Mouse (Mus musculus) fibroblast of lung, adult 2 months (primary cell): ENCODE measurements around the gene Trim30c.
"Not testable (repeated sequence)": the region's sequence is repeated elsewhere in the genome, so short reads cannot be mapped to it uniquely, and the experiment has no call there.

ENCODE experiments used
- DNase-seq: peaks from one replicate; pipeline ENCODE4 v3.0.0-alpha.2; 2011; ENCODE audit warnings: low read depth

Gene Trim30c

GRCm38 (mm10) chr7:104400698-104401097 is at the start of gene Trim30c:
Trim30c (minus strand) TSS chr7:104400837.
- no peak for DNase-seq

- DNase-seq, result no peak
Observed at GRCm38 (mm10) chr7:104445961-104446645, 45.5 kb upstream of the Trim30c start.

GRCm38 (mm10) chr7:104404460-104404950 is 3.9 kb upstream of the Trim30c start:
- no peak for DNase-seq

DNA sequence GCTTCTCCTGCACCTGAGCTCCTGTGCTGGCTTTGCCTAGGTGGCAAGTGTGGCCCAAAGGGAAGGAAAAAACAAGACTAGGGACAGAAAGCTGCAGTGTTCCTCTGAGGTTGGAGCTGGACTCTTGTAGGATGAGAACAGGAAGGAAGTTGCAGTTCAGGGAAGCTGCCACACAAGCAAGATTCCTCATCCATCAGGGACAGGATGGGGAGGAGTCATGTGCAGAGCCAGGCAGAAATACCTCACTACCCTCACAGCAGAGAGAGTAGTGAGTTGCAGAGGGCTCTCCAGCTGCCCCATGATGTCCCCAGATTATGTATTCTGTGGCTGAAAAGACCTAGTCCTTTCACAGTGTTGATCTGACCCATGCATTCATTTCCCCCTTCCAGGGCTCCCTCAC is 503 bp upstream of the Trim30c start:
- DNase-seq, result no peak

DNA sequence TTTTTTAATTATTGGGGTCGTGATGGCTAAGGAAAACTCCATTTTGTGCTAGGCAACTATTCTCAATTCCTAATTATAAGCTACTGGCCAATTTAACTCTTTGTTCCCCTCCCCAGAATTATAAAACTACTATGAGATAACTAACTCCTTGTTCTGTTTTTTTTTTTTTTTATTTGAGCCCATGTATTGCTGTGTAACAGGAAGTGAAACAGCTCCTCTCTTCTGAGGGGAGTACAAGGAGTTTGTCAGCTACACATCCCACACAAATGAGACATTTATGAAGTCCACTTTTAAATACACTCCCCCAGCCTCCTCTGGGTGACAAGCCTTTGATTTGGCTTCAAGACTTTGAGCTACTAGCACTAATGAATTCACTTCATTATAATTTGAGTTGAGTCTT is 2.1 kb downstream of the Trim30c start:
- DNase-seq, result no peak

DNA sequence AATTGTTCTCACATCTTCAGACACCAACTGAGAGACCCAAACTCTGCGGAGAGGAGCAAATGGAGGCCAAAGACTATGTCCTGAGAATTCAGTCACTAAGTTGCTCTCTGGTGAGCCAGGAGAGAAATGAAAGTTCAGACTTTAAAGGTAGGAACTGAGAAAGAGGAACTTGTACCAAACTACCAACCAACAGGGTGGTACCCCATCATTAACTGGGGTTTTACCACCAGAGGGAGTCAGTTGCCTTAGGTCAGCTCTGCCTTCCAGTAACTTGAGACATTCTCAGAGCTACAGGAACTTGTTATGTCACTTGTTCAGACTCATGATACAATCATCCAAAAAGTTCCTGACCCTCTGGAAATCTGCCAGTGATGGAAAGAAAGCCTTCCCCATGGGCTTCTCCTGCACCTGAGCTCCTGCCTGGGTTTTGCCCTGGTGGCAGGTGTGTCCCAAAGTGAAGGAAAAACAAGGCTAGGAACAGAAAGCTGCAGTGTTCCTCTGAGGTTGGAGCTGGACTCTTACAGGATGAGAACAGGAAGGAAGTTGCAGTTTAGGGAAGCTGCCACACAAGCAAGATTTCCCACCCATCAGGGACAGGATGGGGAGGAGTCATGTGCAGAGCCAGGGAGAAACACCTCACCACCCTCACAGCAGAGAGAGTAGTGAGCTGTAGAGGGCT is 30.8 kb downstream of the Trim30c start, which contains the start of gene Trim30b:
Gene Trim30b, minus strand, starts transcription at position 149 of the 679 bp plus-strand sequence.
- DNase-seq, result no peak

DNA sequence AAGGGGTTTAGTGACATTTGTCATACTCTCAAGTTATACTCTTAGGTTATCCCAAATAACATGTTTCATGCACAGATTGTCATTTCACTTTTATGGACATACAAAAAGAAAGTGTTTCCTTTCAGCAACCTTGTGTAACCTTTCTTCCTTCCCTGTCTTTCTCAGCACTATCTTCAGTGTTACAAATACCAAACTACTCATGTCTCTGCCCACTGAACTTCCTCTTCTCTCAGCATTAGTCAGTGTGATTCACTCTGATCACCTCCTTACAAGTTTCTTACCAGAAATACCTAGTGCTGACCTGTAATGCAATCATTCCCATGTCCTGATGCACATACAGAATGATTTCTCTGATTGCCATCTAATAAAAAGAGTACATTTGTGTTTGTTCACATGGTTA is 34.3 kb downstream of the Trim30c start:
- DNase-seq, result no peak

GRCm38 (mm10) chr7:104353600-104353967 is 47.1 kb downstream of the Trim30c start:
- no peak for DNase-seq

DNA sequence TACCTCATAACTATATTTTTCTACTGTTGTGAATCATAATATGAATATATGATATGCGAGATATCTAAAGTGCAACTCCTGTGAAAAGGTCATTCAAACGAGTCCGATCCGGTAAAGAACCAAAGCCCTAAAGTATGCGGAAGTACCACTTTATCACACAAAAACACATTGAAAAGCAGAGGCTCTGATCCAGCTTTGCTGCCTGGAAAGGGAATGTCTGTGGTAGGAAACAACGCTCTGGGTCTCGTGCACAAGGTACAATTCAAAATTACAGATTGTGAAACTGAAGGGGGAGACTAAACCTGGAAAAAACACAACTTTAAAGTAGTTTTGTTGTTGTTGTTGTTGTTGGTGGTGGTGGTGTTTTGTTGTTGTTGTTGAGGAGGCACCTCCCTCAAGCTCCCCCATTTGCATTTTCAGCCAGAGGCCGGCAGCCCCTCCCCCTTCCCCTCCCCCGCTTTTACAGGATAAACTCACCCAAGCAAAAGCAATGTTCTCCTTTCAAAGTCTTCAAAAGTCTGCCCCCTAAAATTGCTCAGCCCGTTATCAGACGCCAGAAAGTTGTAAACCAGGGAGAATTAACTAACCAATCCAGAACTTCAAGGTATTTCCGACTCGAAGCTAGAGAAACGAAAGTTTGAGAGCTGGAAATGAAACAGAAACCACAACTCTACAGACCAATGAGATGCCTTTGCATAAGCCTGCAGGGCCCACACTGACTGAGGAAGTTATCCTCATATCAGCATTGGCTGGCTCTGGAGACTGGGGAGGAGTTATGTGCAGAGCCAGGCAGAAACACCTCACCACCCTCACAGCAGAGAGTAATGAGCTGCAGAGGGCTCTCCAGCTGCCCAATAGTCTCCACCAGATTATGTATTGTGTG is 47.7 kb downstream of the Trim30c start, which contains the start of gene Trim12c:
Gene Trim12c, minus strand, starts transcription at position 646 of the 883 bp plus-strand sequence.
- peak; percentile 76 for DNase-seq

GRCm38 (mm10) chr7:104348043-104348442 is 52.6 kb downstream of the Trim30c start:
- DNase-seq, result not testable (repeated sequence)

GRCm38 (mm10) chr7:104340744-104341143 is 59.9 kb downstream of the Trim30c start:
- DNase-seq, result not testable (repeated sequence)

DNA sequence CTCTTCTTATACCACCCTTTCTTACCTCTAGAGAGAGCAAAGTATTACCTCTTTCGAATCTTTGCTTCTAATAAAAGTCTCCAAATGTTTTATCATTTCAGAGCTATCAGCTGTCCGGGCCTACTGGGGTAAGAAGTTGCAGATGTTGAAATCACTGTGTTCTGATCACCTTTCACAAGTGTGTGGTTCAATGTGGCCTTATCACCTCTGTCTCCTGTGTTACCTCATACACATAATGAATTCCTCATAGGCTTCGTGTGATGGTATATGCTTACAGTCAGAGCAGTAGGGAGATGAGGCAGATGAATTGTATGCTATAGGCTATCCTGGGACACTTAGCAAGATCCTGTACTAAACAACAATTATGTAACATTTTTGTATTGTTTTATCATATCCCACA is 65.1 kb downstream of the Trim30c start:
- not testable (repeated sequence) for DNase-seq
